Mouse (Mus musculus): ENCODE results near the gene Atxn1.

Gene Atxn1

DNA sequence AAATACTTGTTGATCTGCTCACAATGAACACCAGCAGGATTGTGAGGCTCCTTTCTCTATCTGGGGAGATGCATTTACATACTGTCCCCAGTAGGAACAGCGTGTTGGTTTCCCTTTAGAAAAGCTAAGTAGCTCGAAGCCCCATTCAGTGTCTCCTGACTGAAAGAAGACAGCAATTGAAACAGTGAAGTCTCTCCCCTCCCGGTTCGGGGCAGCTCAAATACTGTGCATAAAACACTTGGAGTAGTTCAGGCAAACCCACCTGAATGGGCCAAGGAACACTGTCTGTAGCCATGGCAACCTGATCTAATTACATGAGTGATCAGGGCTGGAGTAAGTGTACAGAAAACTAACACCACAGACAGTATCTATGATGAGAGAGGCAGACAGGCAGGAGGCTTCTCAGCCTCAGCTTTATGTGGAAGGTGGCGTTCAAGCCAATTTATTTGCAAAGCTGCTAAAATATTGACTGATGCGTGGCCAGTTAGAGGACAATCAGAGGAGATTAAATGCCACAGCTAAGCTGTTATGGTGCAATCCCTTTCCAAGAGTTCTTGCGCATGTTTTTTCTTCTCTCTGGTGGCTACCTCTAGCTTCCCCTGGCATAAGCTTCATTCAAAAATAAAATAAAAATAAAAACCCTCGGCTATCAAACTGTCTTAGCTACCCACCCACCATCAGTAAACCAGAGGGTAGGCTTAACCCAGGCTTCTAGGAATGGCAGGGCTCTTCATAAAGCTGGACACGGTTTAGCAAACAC, 2.8 kb downstream of the Atxn1 start:
- DNase-seq: peak; percentile 69

DNA sequence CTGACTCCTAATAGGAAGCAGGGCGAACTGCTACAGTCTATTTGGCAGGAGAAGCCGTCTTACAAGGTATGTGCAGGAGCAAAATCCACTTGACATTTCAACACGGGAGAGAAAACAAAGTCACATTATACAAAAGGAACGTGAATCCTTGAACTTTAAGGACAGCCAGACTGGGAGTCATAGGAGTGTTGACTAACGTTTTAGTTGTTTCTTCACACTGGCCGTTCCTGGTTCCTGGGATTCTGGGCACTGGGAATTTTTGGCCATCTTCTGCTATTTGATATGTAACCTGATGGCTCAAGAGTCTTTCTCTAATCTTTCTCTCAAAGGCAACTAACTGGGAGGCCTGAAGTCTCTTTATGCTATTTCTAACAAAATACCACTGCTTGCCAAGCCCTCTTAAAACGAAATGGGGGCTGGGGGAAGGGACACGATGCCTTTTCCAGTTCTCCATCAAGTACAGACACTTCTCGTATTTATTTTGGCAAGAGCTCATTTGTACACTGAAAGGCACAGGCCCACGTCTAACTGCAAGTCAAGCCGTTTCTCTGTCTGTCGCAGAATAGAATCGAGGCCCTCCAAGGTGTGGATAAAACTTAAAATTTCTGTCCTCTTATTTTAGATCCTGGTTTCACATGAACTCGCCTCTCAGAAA, 4.4 kb downstream of the Atxn1 start:
- DNase-seq: no peak

DNA sequence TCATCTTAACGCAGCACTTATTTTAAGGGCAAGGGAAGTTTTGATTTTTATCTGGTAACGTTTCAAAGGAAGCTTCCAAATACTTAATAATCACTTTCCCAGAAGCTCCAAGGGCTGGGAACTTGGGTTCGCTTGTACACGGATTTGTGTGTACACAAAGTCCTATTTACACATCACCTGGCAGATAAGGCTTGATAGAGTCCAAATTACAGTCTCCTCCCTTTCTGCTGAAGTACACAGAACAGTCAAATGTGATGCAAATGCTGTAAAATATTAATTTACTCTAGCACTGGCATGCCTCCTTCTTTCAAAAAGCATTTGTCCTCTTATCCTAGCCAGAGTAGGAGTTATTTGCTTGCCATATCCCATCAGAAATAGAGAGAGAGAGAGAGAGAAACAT, 6.5 kb downstream of the Atxn1 start:
- DNase-seq: no peak

DNA sequence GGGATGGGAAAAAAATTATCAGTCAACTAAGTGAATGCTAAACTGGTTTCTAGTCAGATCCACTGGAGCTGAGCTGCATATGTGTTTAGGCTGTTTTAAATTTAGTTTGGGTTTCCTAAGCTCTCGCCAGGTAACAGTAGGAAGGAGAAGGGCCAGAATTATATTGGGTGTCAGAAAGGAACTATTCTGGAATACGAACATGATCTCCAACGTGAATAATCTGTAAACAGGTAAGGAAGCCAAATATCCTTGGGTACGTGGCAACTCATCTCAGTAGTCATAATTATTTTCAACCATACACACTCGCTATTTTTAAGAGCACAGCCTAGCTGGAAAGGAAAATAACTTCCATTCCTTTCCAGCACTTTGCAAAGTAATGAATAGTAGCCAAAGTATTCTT, 7.2 kb downstream of the Atxn1 start:
- DNase-seq: no peak

DNA sequence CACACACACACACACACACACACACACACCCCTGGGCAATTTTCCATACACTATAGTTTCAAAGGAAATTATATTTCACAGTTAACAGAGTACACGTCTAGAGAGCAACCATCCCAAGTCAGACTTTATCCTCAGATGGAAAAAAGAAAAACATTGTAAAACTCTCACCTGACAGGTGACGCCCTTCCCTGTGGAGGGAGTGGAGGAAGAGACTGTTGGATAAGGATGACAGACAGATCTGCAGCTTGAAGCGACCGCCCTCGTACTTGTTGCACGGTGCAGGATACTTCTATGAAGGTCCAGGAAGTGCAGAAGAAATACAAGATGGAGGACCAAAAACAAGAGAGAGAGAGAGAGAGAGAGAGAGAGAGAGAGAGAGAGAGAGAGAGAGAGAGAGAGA, 8.5 kb downstream of the Atxn1 start:
- no peak for DNase-seq

DNA sequence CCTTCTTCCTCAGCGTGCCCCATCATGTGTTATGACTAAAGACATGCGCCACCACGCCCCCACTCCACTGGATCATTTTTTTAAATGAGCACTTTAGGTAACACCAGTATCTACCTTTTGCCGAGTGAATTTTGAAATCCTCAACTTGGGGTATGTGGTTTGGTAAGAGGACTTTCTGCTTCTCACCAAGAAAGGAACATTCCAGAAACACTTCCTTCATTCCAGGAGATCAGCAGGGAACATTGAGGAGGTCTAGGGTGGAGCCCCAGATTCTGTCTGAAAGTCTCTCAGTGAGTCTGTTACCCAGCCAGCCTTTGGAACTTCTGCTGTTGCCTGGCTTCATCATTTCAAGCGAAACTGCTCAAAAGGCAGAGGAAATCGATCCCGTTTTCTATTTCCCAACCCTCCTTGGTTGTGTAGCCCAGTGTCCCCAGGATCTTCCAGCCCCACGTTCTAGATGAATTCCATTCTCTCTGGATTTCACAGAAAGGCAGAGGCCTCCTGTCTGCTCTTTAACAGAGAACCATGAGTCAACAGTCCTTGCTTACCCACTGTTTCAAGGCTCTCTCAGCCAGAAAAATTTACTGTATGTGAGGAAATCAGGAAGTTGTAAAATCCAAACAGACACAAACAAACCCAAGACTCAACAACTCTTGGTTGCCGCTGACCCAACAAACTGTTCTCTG, 9.3 kb downstream of the Atxn1 start:
- DNase-seq: no peak

DNA sequence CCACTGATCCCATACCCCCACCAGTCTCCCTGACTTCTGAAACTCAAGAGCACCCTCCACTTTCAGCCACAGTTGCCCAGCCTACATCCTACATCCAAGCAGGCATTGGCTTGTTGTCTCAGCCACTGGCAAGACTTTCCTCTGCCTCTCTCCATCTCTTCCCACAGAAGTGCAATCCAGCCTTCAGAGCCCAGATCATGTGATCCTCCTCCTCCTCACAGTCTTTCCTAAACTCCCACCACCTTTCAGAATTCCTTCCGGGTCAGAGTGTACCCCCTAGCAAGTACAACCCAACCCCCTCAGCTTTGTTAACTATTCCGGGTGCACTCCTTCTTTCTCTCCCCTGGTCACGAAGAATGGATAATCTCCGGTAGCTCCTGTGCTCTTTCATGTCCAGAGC, 11.7 kb downstream of the Atxn1 start:
- DNase-seq: no peak

DNA sequence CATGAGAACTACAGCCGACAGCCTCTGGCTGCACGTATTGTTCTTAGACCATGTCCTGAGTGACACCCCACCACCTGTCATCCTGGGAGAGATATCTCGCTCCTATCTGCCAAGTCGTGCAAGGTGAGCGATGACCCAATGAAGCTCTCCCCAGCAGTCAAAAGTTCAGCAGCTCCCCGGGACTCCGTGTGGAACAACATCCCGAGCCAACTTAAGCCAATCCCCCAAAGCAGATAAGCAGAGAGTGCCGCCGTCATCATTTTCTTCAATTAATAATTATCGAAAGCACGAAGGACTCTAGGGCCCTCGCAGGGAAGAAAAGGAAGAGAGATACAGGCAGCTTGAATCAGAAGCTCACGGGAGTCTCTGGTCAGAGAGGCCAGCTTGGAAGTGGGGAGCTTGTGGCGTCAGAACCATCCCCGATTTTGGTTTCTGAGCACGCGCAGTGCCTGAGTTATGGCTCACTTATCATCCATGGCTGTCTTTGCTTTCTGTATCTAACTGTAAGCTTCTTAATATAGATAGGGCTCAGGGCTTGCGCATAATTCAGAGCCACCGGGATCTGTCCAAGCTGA, 13.7 kb downstream of the Atxn1 start:
- DNase-seq: no peak

DNA sequence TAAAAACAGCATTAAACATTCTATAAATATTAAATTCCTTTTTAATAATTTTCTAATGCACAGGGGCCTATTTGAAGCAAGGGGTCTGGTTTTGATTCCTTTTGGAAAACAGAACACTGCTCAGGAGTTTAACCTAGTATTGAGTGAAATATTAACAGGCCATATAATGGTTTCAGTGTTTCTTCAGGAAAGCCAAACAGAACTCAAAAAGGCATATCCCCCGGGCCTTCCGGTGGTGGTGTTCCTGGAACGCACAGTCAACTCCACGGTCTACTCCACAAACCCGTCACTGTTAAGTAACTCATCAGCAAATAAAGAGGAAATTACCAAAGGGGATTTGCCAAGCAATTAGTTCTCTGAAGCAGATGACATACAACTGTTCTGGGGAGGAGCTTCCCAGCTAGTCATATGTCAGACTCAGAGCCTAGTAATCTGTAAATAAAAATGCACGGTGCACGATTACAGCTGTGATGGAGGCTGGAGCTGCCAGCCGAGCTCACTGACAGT, 14.4 kb downstream of the Atxn1 start:
- no peak for DNase-seq

DNA sequence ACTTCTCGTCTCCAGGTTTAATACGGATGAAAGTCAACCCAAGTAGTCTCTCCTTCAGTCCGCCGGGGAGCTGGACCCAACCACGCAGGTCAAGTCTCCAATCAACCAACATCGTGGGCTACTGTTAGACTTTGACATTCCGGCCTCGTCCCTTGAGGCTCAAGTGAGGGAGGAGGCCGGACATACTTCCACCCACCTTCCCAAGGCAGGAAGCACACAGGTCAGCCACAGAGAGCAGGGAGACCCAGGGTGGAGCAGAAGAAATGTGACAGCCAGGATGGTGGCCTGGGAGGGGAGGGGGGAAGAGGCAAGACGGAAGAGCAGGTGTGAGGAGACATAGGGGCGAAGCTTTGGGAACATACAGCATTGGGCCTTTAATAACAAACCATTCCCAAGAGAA, 18.7 kb downstream of the Atxn1 start:
- no peak for DNase-seq

DNA sequence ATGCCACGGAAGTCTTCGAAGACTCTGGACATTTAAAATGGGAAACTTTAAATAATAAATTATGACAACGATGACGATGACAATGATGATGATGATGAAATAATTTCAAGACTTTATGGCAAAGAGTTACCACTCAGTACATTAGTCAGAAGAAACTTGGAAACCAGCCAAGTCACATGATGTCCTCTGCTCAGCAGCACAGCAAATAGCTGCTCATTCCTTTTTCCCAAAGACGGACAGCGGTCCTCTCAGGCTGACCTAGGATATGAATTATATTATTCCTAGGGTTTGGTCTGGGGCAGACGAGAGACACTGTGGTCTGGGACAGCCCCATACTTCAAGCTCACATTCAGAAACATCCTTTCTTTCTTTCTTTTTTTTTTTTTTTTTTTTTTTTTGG, 22.5 kb downstream of the Atxn1 start:
- no peak for DNase-seq

DNA sequence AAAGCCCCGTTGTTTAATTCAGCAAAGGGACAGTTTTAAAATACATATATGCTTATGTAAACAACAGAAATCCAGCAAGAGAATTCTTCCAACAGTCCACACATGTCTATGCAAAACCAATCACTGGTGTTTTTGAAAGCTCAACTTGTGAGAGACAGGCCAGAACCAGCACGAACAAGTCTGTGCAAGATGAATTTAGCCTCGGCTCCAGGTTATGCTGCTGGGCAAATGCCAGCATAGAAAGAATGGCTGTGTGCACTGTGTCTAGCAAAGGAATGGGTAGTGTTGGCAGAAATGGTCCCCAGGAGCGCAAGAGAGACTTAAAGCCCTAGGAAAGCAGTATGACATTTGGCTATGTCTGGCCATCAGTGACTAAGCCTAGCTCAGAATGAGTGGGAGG, 24.1 kb downstream of the Atxn1 start:
- no peak for DNase-seq

DNA sequence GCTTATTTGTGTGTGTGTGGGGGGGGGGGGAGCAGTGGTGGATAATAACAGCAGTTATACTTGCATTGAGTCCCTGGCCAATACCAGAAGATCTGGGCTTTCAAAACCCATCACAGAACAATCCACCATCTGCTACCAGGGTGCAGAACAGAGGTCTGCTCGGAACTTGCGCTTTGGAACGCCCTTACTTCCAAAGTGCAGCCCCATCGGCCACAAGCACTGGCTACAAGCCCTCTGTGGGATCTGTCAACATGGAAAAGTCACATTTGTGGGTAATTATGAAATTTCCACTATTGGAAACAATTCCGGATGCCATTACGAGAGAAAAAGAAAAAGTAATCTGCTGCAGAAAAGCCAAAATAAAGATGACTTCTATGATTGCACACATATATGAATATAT, 25.2 kb downstream of the Atxn1 start:
- DNase-seq: no peak

DNA sequence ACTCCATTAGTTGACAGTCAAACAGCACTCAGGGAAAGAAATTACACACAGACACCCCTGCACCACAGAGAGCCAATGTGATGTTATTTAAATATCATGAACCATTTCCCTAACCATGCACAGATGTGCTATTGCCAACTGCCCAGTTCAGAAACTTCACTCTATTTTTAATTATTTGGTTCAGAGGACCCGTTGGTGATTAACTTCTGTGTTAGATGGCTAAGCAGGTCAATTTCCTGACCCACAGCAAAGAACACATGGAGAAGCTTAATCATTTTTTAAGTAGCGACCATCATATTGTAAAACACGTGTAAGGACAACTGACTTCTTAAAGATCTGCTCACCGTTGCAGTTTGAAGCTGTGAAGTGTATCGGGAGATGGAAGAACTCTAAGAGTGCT, 26.7 kb downstream of the Atxn1 start:
- DNase-seq: no peak

DNA sequence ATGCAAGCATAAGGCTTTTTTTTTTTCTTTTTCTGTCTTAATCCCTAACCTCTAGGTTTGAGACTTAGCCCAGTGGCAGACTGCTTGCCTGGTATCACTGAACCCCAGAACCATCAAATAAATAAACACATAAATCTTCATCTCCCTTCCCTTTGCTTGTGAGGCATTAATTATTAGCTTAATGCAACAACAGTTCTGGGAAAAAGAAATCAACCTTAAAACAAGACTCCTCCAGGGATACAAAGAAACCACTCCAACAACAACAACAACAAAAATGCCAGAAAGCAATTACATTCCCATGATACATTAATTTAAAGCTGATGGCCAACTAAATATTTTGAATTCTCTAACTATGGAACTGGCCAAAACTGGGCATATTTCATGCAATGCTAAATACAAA, 28.0 kb downstream of the Atxn1 start:
- DNase-seq: no peak

DNA sequence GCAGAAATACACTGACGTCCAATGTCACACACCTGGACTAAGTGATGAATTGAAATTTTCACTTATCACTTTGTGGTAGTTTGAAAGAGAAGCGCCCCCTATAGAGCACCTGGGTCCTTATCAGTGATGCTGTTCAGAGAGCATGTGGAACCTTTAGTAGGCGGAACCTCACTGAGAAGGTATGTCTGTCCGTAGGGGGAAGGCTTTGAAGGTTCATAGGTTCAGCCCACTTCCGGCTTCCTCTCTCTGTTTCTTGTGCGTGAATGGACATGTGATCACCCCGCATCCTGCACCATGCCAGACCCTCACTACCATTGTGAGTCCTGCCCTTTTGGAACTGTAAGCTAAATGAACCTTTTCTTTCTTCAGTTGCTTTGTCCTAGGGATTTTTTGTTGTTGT, 29.0 kb downstream of the Atxn1 start:
- no peak for DNase-seq

DNA sequence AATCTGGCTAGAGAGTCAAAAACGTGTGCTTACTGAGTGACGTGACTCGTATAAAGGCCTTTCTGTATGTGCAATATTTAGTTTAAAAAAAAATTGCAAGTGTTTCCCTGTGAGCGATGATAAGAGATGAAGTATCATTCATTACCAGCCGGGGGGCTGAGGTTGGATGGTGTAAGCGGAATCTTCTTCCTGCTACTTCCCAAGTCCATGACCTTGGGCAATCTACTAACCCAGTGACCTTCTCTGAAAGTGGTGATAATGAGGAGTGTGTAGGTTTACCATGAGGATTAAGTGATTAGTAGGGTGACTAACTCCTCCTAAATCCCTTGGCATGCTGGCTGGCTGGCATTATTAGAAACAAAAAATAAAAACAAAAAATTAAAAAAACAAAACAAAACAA, 30.0 kb downstream of the Atxn1 start:
- no peak for DNase-seq

DNA sequence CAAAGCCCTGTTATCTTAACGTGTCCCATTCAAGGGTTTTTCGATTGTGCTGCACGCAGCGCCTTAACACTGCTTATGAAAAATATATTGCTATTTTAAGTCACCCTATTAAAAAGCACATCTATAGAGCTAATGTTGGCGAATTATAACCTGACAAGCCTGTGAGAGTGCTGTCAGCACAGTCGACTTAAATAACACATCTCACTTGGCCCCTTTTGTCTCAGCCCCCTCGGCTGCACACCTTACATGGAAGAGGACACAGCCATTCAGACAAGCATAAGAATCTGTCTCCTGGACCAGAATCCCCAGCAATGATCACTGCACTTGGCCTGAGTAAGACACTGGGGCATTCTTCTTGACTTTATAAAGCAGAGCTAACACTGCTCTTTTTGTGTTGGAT, 30.7 kb downstream of the Atxn1 start:
- DNase-seq: no peak

DNA sequence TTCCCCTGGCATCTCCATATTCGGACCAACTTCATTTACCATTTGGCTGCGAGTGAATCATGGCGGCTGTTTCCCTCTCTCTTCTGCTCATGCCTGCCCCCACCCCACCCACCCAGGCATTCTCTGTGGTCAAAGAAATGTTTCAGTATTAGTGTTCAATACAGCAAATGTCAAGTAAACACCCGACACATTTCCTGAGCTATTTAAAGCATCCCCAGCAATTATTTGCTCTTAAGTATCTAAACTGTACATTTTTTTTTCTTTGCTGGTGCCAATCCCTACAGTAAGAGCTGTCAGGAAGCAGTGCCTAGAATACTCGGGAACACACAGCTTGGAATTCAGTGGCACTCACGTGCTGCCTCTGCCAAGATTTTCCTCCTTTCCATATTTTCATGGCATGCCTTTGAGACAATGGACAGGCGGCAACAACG, 32.3 kb downstream of the Atxn1 start:
- DNase-seq: no peak

DNA sequence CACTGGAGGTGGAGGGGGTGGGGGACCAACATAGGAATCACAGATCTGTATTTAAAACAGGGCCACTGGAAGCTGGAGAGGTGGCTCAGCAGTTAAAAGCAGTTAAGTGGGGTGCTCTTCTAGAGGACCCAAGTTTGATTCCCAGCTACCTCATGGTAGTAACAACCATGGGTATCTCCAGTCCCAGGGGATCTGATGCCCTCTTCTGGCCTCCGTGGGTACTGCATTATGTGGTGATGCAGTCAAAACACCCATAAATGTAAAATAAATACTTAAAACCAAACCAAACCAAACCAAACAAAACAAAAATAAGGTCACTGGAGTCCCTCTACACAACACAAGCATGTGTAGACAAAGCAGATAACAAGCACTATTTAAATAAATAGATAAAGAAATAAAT, 32.9 kb downstream of the Atxn1 start:
- no peak for DNase-seq

DNA sequence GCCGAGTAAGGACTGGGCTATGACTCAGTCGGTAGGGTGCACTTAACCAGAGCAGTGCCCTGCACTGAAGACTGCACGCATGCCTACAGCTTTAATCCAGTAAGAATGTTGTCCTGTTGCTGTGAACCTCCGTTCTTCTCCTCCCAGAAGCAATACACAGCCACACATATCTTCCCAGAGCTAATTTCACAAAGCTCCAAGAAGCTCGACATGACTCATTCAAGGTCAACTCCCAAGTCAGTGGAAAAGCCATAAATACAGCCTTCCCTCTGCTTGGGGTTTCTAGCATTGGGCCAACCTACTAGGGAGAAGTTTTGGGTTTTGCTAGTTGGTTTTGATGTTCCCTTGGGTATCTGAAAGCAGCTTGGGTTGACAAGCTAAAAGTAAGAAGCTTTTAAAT, 33.6 kb downstream of the Atxn1 start:
- DNase-seq: no peak

DNA sequence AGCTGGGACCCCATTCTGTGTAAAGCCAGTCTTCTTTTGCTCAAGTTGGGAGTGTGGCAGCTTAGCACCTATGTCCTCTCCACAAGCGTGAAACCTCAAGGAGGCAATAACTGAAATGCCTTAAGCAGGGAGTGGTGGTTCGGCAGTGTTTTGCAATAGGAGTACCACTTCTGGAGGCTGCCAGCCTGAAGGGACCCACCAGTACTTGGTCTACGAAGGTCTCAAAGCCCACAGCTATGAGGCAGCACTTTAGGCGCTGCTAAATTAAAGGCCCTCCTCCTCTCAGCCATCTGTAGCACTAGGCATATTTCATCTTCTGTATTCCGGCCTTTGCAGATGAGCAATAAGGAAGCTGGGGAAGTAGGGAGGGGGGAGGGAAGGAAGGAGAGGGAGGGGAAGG, 35.1 kb downstream of the Atxn1 start:
- DNase-seq: no peak

DNA sequence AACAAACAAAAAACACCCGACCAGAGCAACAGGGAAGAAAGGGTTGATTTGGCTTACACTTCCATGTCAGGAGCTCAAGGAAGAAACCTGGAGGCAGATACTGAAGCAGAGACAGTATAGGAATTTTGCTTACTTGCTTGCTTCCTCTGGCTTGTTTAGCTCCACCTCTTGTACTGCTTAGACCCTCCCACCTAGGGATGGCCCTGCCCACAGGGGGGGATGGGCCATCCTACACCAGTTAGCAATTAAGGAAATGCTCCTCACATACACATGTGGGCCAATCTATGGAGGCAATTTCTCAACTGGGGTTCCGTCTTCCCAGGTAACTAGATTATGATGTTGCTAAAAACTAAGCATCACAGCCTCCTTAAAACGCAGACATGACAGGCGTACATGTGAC, 39.5 kb downstream of the Atxn1 start:
- DNase-seq: no peak

DNA sequence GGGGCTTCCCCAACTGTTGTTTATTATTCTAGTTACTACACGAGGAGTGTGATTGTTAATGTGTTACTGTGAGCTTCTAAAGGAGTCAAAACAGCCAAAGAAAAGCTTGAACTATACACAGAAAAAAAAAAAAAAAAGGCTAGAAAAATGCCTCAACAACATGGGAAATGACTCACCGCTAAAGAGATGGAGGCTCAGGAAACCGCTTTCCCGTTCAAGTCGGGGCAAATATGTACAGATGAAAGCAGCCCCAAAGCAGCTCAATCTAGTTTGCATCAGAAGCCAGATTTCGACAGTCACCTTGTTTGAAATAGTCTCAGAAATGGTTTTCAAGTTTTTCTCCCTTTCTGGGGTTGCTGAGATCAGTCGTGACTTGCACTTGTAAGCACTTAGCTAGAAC, 40.3 kb downstream of the Atxn1 start:
- no peak for DNase-seq
